Mouse (Mus musculus) spleen, adult 18-20 months (tissue): ENCODE data around the gene Znrd1.
"Not testable (repeated sequence)": the region's sequence is repeated elsewhere in the genome, so short reads cannot be mapped to it uniquely, and the experiment has no call there.

Source experiments
- DNase-seq, 2 experiments: peaks; one replicate each; pipeline ENCODE4 v3.0.0; 2022; ENCODE audit warnings: mixed read lengths in 2 of 2

Znrd1 gene

DNA sequence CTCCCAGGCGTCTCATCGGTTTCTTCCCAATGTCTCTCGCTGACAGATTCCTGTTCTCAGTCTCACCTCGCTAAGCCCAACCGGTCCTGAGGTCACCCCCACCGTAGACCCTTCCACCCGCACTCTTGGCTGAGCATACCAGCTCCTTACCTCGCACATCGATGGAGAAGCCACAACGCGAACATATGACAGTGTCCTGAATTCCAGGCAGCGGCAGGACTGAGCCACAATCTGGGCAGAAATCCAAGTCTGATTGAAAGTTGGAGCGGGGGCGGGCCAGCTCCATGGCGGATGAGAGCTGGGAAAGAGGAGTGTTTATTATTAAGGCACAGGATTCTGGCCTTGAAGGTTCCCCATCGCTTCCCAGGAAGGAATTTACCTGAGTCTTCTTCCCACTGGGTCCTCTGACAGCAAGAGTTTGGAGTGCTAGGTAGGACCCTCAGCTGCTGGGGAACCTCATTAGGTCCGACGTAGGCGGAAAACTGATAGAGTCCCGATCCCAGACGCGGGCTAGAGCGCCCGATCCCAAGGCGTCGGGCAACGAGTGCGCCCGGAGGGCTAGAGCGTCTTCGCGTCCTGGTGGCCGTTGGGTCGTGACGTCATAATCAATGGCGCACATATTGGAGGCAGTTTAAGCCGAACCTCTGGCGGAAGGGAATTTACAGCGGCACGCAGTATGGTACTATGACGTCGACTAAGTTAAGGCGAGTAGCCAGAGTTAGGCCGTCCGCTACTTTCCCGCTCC is at the start of gene Znrd1, which contains the start of gene Znrd1as:
Gene Znrd1 (minus strand): TSS at position 561 of the 745 bp plus-strand sequence.
Gene Znrd1as (plus strand): TSS at position 594 of the 745 bp plus-strand sequence.
- DNase-seq: peak; percentile 75 to 80

DNA sequence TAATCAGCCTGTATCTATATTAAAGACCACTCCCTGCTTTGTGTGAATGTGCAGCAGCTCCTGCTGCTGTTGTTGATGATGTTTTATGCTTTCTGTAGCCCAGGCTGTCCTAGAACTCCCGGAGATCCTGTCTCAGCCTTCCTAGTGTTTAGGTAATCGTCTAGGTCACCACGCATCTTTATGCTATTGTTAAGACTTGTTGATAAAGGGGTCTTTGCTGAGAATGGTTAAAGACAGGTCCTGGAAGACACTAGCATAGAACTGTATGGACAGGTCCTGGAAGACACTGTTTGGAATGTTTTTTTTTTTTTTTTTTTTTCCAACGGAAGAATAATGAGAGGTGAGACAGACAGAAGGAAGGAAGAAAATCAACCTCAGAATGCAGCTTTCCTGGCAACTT is 45.0 kb upstream of the Znrd1 start:
- no peak for DNase-seq

DNA sequence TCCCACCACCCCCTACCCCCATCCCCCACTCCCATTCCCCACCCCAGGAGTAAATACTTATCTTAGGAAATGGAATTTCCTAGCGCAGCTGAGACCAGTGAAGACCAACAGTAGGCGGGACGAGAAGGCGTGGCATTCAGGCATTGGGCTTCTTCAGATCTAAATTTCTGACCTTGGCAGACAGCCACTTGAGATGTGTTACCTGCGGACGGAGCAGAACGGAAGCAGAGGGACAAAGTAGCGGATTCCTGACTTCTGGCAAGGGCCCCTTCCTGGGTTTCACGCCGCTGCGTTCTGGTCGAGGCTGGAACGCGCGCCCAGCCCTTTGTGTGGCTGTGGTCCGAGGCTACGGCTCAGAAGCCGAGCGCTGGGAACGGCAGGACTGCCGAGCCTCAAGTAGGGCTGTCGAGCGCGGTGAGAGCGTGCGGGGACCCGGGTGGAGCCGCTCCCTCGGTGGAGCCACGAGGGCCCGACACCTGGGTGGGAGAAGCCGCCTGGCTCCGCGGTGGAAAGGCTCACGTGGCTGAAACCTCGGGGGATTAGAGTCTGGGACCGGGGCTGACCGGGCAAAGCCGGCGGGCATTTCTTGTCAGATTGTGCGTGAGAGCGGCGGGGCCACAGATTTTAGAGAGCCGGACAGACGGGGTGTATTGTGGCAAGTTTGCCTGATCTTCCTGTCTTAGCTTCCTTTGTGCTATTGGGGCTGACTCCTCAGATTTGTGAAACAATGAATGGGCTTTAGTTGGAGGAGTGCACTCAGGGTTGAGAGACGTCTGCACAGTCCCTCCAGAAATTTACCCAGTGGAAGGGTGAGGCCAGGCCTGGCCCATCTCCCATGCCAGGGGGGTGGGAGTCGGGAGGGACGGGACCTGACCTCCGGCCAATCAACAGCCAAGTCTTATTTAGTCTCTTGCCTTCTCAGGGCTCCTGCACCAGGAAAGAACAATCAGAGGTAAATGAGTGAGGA is 44.3 kb upstream of the Znrd1 start:
- no peak for DNase-seq

DNA sequence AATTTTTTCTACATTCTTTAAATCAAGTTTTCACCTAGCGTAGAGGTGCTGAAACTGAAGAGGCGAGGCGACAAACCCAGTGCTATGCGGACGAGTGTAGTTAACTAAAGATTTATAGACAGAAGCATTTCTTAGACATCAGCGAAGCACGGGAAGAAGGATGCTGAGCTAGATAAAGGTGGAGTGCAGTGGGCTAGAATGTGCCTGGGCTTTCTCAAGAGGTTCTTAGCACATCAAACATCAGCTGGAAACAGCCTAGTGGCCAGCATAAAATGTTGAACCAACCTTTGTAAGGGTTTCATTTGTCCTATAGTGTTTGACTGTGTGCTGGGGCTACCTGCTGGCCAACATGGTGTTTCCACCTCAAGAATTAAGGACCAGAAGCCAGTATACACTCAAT is 42.5 kb upstream of the Znrd1 start, which contains the start of gene Zfp57:
Gene Zfp57 (plus strand): TSS at position 301 of the 400 bp plus-strand sequence.
- no peak for DNase-seq

DNA sequence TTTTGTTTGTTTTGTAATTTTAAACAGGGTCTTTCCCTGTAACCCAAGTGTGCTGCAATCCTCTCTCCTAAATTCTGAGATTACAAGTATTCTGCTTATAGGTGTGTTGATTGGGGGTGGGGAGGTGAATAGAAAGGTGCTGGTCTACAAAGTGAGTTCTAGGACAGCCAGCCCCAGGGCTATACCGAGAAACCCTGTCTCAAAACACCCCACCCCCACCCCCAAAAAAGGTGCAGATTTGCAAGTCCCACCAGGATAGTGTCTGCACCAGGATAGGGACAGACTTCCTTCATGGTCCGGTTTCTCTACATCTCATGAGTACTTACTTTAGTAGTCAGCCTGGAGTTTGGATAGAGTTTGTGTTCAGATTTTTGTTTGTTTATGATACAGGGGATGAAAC is 40.1 kb upstream of the Znrd1 start:
- DNase-seq: no peak

DNA sequence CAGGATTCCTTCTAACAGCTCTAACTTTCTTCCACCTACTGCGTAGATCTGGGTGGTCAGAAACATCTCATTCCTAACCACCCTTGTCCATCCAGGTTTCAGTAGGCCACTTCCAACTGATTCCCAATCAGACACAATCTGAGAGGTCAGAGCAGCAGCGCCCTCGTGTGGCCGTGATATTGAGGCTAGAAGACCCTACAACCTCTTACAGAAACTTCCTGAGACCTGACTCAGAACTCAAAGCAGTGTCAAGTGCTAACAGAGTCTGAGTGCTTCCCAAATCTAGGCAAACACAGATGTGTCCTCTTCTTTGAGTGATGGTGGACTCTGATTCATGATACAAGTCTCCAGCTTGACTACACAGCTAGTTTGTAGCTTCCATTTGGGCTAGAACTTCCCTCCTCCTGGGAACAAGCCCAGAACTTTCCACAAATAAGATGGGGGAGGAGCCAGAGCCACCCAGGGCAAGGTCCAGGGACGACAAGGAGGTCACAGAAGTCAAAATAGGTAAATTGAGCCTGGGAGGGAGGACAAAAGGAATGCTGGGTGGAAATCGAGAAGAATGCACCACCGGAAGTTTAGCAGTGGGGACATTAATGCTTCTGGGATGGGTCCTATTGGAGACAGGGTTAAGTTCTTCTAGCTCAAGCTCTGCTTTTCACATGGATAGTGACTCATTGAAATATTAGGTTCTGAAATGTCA is 38.8 kb upstream of the Znrd1 start:
- peak; percentile 24 to 68 for DNase-seq

DNA sequence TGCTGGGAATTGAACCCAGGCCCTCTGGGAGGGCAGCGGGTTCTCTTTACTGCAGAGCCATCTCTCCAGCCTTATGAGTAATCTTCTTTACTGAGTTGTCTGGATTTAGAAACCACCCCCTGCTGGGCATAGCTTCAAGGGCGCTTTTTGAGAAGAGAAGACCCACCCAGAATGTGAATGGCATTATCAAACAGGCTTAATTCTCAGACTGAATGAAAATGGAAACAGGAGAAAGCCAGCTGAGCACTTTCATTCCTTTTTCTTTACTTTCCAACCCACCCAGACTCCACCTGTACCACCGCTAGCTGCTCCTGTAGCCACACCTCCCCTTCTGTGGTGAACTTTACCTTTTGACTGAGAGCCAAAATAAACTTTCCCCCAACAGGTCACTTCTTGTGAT is 37.1 kb upstream of the Znrd1 start:
- DNase-seq: no peak

DNA sequence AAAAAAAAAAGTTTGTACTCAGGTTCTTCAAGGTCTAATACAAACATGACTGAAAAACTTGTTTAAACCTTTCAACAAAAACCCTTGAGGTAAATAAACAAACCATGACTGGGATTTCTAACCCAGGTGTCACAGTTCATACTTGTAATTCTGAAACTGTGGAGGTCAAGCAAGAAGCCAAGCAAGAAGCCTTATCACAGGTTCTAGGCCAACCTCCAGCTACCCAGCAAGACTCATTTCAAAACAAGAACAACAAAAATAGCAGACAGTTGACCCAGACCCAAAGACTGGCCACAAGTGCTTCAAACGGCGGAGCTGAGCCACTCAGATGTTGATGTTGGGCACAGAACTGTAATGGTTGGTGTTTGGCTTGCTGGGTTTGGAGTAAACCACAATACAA is 36.2 kb upstream of the Znrd1 start:
- DNase-seq: no peak

DNA sequence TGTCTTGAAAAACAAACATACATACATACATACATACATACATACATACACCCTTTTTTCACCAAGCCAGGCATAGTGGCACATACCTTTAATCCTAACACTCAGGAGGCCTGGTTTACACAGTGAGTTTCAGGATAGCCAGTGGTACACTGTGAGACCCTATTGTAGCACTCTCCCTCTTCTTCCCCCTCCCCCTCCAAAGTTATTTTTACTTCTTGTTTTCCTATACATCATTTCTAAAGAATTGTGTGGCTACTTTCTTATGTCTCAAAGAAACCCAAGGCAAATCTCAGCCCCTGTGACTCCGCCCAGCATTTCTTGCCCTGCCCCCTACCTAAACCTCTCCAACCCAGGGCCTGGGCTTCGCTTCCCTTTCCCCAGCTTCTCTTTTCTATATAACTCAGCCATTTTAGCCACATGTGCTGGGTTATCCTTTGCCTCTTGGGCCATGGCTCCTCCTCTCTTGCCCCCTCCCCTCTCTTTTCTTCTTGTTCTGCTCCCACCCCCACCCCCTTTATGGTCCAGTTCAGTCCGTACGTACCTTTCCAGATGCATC is 35.5 kb upstream of the Znrd1 start:
- no peak for DNase-seq

DNA sequence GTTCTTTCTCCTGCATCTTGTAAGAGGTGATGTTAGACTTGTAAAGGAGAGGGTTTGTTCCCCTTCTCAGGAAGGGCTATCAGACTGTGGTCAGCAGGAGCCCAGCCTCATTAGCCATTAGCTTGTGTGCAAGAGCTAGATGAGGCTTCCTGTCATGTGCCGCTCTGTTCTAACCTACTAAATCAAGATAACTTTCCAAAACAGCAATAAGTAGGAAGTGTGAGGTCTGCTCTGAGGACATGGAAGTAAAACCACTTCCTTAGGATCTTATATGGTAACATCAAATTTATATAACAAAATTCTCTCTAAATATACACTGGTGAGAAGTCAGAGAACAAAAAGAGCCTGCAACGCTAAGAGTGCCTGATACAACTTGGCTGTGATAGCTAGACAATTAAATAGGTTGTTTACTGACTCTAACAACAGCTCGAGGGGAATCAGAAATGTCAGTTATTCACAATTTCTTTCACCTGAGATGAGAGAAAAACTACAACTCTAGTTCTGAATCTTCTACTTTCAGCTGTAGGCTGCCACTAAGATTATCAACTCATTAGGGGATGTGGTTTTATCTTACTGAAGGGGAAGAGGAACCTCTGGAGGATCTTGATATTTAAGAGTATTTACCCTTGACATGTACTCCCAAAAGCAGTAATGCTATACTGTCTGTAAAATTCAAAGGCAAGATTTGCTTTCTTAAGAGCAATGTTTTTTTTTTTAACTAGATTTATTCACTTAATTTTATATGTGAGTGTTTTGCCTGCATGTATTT is 34.2 kb upstream of the Znrd1 start:
- DNase-seq: no peak

DNA sequence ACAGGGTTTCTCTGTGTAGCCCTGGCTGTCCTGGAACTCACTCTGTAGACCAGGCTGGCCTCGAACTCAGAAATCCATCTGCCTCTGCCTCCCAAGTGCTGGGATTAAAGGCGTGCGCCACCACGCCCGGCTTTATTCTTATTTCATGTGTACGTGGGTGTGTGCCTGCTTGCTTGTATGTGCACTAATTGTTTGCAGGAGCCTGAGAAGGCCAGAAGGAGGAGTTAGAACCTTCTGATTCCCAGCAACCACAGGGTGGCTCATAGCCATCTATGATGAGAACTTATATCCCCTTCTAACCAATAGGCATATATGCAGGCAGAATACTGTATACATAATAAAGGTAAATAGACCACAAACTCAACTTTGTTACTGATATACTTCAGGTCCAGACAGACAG is 32.3 kb upstream of the Znrd1 start:
- DNase-seq: not testable (repeated sequence)

DNA sequence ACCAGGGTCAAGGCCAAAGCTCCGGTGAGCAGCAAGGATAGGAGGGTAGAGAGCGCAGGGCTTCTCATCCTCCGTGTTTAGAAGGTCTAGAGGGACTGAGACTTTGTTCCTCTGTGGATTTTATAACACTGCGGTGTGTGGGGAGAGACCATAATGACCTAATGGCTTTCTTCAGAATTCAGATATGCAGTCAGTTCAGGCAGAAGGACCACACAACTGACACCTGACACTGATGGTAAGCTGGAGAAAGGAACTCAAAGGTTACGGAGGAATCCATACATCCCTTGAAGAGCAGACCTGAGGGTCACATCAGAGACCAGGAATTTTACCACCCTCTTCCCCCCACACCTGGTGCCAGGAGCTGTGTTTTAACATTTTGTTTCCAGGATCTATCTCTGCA is 31.1 kb upstream of the Znrd1 start, which contains the start of gene H2-M5:
Gene H2-M5 (minus strand): TSS at position 101 of the 400 bp plus-strand sequence.
- no peak for DNase-seq

DNA sequence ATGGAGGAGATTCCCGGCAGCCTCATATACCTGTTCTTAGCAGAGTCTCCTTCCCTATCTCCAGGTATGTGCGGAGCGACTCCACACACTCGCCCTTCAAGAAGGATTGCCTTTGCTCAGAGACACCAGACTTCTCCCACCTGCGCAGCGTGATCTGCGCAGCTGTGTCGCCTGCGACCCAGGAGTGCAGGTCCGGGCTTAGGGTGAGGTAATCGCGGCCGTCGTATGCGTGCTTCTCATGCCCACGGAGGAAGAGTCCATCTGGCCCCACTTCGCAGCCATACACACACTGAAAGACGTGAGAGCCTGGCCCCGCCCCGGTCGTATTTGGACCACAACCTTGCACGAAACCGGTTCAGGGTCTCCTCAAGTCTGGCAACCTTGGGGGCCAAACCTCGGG is 30.1 kb upstream of the Znrd1 start:
- no peak for DNase-seq

DNA sequence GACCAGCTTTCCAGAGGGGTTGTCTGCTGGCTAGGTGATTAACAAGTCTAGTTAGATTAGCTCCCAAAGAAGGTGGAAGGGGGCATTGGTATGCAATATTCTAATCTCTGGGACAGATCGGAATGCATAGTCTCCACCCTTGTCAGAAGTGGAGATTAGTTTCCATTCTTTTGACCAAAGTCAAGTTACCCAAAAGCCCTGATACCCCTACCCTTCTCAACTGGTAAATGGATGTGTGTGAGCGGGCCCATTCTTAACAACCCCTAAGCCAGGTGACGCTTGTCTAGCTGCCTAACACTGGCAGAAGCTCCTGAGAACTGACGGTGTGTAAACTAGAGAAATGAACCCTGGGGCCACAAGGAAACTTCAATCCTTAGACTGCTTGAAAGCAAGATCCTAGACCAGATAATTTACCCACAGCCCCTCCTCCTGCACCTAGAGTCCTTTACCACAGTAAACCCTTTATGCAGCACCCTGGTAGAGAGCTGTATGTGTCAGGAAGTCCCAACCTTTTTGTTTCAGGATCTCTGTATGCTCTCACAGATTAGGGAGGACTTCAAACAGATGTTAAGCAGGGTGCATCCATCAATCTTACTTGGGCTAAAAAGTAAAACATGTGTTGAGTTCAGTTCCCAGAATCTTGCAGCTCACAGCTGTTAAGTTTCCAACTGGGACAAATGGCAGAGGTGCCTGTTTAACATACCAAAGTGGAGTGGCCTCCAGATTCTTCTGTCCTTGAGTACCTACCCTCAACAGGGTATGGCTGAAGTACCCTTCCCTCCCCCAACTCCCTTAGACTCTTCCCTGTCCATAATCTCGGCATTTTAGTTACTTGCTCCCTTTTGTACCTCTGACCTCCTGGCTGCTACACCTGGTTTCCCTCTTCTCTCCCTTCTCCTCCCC is 24.1 kb upstream of the Znrd1 start:
- no peak for DNase-seq

DNA sequence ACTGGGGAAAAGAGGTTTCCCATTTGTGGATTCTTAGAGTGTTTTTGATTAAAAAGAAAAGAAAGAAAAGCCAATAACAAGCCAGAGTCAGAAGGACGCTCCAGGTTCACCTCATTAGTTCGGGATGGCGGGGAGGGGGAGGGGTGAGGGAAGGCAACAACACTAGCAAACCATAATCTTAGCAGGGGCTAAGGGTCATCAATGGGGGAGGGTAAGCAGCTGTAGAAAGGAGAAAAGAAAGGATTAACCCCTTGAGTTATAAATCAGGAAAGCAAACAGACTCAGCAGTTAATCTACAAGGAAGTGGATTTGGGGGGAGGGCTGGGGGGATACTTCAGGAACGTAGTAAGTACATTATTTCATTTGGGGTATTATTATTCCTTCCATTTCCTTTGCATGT is 23.5 kb upstream of the Znrd1 start:
- no peak for DNase-seq

DNA sequence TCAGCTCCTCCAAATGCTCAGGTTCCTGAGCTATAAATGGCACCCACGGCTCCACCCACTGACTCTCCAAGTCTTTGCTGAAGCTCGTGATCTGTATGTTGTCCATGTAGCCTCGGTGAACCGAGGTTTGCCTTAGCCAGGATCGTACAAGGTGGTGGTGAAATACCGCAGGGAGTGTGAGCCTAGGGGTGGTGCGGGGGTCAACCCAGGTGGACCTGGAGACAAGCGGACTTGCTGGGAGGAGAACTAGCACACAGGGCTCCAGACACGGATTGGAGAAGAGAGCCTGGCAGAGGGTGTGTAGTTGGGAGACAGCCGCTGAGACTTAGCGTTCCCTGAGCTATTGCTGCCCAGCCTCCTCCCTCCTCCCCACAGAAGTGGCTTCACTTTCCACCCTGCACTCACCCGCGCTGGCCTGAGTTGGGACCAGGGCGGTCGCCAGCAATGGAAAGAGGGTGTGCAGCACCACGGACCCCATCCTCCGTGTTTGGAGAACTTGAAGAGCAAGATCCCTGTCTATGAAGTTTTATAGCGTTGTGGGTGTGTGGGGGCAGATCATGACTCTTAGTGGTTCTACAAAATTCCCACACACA is 23.0 kb upstream of the Znrd1 start, which contains the start of gene 2410137M14Rik:
Gene 2410137M14Rik (minus strand): TSS at position 17 of the 593 bp plus-strand sequence.
- DNase-seq: no peak

DNA sequence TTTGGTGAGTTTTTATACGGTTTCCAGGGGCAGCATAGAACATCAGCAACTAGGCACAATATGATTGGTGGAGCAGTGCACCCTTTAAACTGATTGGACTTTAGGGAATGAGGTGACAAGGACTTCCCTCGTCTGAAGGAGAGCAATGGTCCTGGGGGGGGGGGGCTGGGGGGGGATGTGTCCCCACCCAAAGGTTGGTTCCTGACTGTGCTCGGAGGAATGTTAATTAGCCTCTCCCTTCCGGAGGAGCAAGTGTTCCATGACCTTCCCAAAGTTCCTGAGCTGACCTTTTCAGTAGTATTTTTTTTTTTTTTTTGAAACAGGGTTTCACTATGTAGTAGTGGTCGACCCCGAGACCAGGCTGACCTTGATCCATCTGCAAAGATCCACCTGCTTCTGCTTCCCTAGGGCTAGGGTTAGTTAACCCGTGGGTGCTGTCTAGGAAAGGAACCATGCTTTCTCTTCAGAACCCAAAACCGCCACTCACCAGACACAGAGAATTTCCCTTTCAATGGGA is 15.0 kb upstream of the Znrd1 start:
- no peak for DNase-seq

DNA sequence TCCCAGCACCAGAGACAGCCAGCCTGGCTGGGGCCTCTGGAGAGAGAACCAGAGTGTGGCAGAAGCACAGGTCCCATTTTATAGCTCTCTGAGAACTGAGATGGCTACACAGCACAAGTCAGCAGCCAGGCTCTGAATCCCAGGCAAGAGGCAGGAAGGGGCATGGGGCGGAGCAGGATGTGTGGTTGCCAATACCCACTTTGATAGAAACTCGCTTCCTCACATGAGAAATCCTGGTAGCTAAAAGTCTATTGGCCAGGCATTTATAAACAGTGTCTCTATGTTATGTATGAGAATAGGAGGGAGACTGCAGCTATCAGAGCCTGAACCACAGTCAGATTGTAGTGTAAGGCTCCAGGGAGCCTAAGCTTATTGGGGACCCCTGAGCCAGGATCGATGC is 14.4 kb upstream of the Znrd1 start:
- DNase-seq: no peak

DNA sequence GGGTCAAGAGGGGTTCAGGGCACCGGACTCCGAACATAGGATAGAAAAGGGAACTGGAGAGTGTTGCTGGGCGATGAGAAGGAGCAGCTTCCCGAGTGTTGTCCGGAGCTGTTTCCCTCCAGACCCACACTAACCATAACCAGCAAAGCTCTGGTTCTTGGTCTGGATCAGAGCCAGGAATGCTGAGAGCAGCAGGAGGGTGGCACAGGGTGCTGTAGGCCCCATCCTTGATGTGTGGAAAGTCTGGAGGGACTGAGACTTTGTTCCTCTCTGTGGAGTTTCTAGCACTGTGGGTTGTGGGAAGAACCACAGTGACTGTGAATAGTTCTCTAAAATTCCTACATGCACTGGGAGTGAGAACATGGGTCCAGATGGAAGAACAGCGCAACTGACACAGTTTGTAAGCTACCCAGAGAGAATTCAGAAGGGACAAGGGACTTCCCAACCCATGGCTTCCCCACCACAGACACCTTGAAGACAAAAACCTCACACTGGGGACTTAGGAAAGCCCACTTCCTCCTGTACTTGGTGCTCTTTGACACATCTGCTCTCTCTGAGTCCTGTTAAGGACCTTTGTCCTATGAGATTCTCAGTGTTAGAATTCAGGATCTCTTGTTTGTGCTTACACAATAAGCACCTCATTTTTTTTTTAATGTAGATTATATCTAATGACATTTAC is 13.0 kb upstream of the Znrd1 start:
- no peak for DNase-seq
